In the genomic region with DNA sequence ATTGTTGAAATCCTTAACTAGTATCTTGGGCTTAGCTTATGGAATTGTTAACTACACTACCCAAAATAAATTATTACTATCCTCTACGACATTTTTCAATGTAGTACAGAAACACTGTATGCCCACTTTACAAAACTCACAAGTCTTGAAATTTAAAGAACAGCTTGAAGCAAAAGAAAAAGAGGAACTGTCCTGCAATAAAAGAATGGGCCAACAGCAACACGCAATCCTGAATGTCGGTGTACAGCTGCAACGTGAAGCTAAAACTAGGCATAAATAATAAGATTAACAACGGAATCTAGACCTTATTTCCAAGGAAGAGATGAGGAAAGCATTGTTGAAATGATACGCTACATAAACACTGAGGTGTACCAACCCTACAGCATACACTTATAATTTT, we compare ENCODE assay signal across 9 mouse cellular contexts. TPM values are rescaled to one million over a fixed set of nuclear protein-coding genes. Genes with fewer than 3 reads are reported as not detected.
A peak's percentile ranks its signal among the peaks of the same experiment; 100 is the strongest.
DNase-seq lines count a peak whose midpoint lies in the region; ATAC-seq and TF ChIP-seq lines count a peak whose summit lies in the region.
"Had no signal": no experiment of that assay in that cellular context is flagged by ENCODE, and none has a peak within 500 bp of the region (broad histone marks: within the 10 kb centered on the region; RNA-seq: fewer than 3 reads in every experiment).

No protein-coding gene starts in this region.

- no peak for TF ChIP-seq POLR2A in testis, adult 2 months (IDR thresholded peaks at IDR 0.05; ENCODE audit: control insufficient read depth, low read depth, low read length)

- peaks cover 4% of the 10 kb centered on the region; the same call in 1 of the 2 replicates for H3K4me1 ChIP-seq in testis, adult 2 months (ENCODE audit: control insufficient read depth, insufficient read depth, low read length)
- H3K4me1 ChIP-seq in forebrain, embryonic 14.5 days (ENCODE audit: control insufficient read depth, insufficient read depth, low read length), result peaks cover 5% of the 10 kb centered on the region; the same call in 1 of the 2 replicates
- peaks cover 49% of the 10 kb centered on the region for H3K4me1 ChIP-seq in liver, embryonic 13.5 days (replicated peaks)
- no peaks in the 10 kb centered on the region for H3K4me1 ChIP-seq in stomach, postnatal 0 days (replicated peaks; ENCODE audit: control insufficient read depth, insufficient read depth)

- DNase-seq in testis, postnatal 14 days (ENCODE audit: low spot score), result no peak
- DNase-seq in forebrain, embryonic 14.5 days (ENCODE audit: low spot score), result no peak
- DNase-seq in liver, embryonic 13.5 days, result no peak
- DNase-seq in stomach, postnatal 0 days (ENCODE audit: low spot score), result no peak
- no peak for DNase-seq in thymus, postnatal 25 days
- no peak for DNase-seq in urinary bladder, postnatal 25 days (ENCODE audit: low spot score)
- no peak for DNase-seq in adrenal gland, adult 18-20 months (ENCODE audit: low spot score in 2 of 2)
- DNase-seq: retina, postnatal 1 day had no signal

- H3K9ac ChIP-seq in forebrain, embryonic 14.5 days (ENCODE audit: low read length), result peak overlapping the region; percentile 81
- peak overlapping the region; percentile 99 for H3K9ac ChIP-seq in liver, embryonic 13.5 days
- H3K9ac ChIP-seq in stomach, postnatal 0 days (ENCODE audit: low read length), result peak overlapping the region; percentile 75

- 18% methylated on average over 6 of the region's 6 CpGs for whole genome bisulfite sequencing in forebrain, embryonic 14.5 days
- WGBS in liver, embryonic 13.5 days (ENCODE audit: insufficient replicate concordance), result 7% methylated on average over 6 of the region's 6 CpGs
- WGBS in stomach, postnatal 0 days, result 11% methylated on average over 6 of the region's 6 CpGs

- TF ChIP-seq EP300 in stomach, postnatal 0 days (optimal IDR thresholded peaks at IDR 0.05), result no peak

- peak overlapping the region; percentile 86 for H3K4me2 ChIP-seq in forebrain, embryonic 14.5 days (ENCODE audit: low read length)
- H3K4me2 ChIP-seq in liver, embryonic 13.5 days, result peak overlapping the region; percentile 97
- peak overlapping the region; percentile 99 for H3K4me2 ChIP-seq in stomach, postnatal 0 days (replicated peaks; ENCODE audit: low read depth)

- ATAC-seq in forebrain, embryonic 14.5 days, result no peak
- ATAC-seq in liver, embryonic 13.5 days (ENCODE audit: low read depth), result 0 out of 2 replicates have a peak, but pooled peaks have one; percentile 1
- no peak for ATAC-seq in stomach, postnatal 0 days (ENCODE audit: low FRiP score, low TSS enrichment)

- H3K27ac ChIP-seq in testis, adult 2 months (ENCODE audit: control insufficient read depth, insufficient read depth, low read depth, low read length), result no peak overlapping the region; the same call in 1 of the 2 replicates
- 0 out of 2 replicates have a peak overlapping the region, but pooled peaks have one; percentile 79 for H3K27ac ChIP-seq in forebrain, embryonic 14.5 days (ENCODE audit: low read depth, low read length)
- H3K27ac ChIP-seq in liver, embryonic 13.5 days, result peak overlapping the region; percentile 98
- H3K27ac ChIP-seq in stomach, postnatal 0 days (replicated peaks), result peak overlapping the region; percentile 88

- H3K9me3 ChIP-seq in forebrain, embryonic 14.5 days (replicated peaks; ENCODE audit: control insufficient read depth, low read length), result no peaks in the 10 kb centered on the region
- no peaks in the 10 kb centered on the region for H3K9me3 ChIP-seq in liver, embryonic 13.5 days (replicated peaks)
- no peaks in the 10 kb centered on the region for H3K9me3 ChIP-seq in stomach, postnatal 0 days (ENCODE audit: control insufficient read depth, low read length)

- H3K36me3 ChIP-seq in testis, adult 2 months (ENCODE audit: control insufficient read depth, insufficient read depth, low read length), result no peaks in the 10 kb centered on the region; the same call in 1 of the 2 replicates
- no peaks in the 10 kb centered on the region for H3K36me3 ChIP-seq in forebrain, embryonic 14.5 days (ENCODE audit: control insufficient read depth, insufficient read depth, low read length)
- H3K36me3 ChIP-seq in liver, embryonic 13.5 days, result peaks cover 27% of the 10 kb centered on the region
- no peaks in the 10 kb centered on the region for H3K36me3 ChIP-seq in stomach, postnatal 0 days (ENCODE audit: control insufficient read depth, insufficient read depth, low read length)

- H3K4me3 ChIP-seq in testis, adult 2 months (ENCODE audit: control insufficient read depth, low read depth, low read length), result peak overlapping the region; percentile 17; the same call in 1 of the 2 replicates
- H3K4me3 ChIP-seq in forebrain, embryonic 14.5 days (ENCODE audit: low read depth, low read length), result peak overlapping the region; percentile 79
- H3K4me3 ChIP-seq in liver, embryonic 13.5 days (replicated peaks), result peak overlapping the region; percentile 98
- peak overlapping the region; percentile 82 for H3K4me3 ChIP-seq in stomach, postnatal 0 days (ENCODE audit: low read depth, low read length)

- no peak for TF ChIP-seq CTCF in testis, adult 2 months (IDR thresholded peaks at IDR 0.05; ENCODE audit: control insufficient read depth, insufficient read depth, insufficient replicate concordance, low read depth, low read length)
- no peak for TF ChIP-seq CTCF in stomach, postnatal 0 days (IDR thresholded peaks at IDR 0.05; ENCODE audit: low read depth)

- H3K27me3 ChIP-seq in testis, adult 2 months (ENCODE audit: control insufficient read depth, insufficient read depth, low read length), result no peaks in the 10 kb centered on the region
- no peaks in the 10 kb centered on the region for H3K27me3 ChIP-seq in forebrain, embryonic 14.5 days (replicated peaks; ENCODE audit: control insufficient read depth, insufficient read depth, low read length)
- no peaks in the 10 kb centered on the region for H3K27me3 ChIP-seq in liver, embryonic 13.5 days
- H3K27me3 ChIP-seq in stomach, postnatal 0 days (ENCODE audit: control insufficient read depth, insufficient read depth, low read length), result no peaks in the 10 kb centered on the region

RNA-seq across cellular contexts. Expression of a gene that starts 1.1 kb away (rescaled TPM):
- 5.1 and 6.3 TPM in 2 replicates for polyA plus RNA-seq in testis, adult 2 months (2012; rRNA removed)
- 15.7 and 16.5 TPM in 2 replicates for polyA plus RNA-seq in forebrain, embryonic 14.5 days (2014; fragmentation: Nextera tagmentation; extraction: Ambion mirVana)
- polyA plus RNA-seq in liver, embryonic 13.5 days (2015; fragmentation: Nextera tagmentation; extraction: Ambion mirVana), result 23.1 and 31.6 TPM in 2 replicates
- 13.3 and 15.7 TPM in 2 replicates for polyA plus RNA-seq in stomach, postnatal 0 days (2015; fragmentation: Nextera tagmentation; extraction: Ambion mirVana)
- total RNA-seq in adrenal gland, adult 18-20 months (2021), result 1 to 10 TPM; 1.9 to 2.3 TPM

RNA-seq across cellular contexts. Expression of a gene that starts 23.4 kb away (rescaled TPM):
- polyA plus RNA-seq in testis, adult 2 months (2012; rRNA removed), result 43.0 and 44.2 TPM in 2 replicates
- polyA plus RNA-seq in forebrain, embryonic 14.5 days (2014; fragmentation: Nextera tagmentation; extraction: Ambion mirVana), result 12.2 and 13.9 TPM in 2 replicates
- polyA plus RNA-seq in liver, embryonic 13.5 days (2015; fragmentation: Nextera tagmentation; extraction: Ambion mirVana), result 1.7 and 2.0 TPM in 2 replicates
- polyA plus RNA-seq in stomach, postnatal 0 days (2015; fragmentation: Nextera tagmentation; extraction: Ambion mirVana), result 2.2 and 2.8 TPM in 2 replicates
- 1 to 10 TPM; 3.2 to 5.0 TPM for total RNA-seq in adrenal gland, adult 18-20 months (2021)

Comparison
In these comparisons a context has a peak if more than half of its experiments do, and no peak if none do; other contexts are left out.
1. H3K4me3 ChIP-seq: peak in every context shown above with its lines; median percentile 98 in liver, embryonic 13.5 days; 82 in stomach, postnatal 0 days; 79 in forebrain, embryonic 14.5 days; 17 in testis, adult 2 months.